Comparison of ENCODE assay signal across 10 mouse cellular contexts in the genomic region with DNA sequence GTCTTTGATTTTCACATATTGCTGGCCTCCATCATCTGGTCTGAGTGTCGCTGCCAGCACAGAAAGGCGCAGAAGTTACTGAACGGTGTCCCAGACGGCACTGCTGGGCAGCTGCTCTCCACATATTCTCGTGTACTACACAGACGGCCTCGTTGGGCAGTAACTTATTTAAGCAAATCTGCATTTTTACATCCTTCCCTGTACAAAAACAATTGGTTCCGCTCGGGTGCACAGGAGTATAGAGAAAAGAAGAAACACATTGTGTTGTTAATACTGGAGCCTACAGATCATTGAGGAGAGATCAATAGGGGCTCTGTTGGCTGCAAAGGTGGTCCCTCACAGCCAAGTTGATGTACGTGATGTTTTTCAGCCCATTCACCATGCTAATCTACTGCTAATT. TPM values are rescaled to one million over a fixed set of nuclear protein-coding genes. Genes with fewer than 3 reads are reported as not detected.
A peak's percentile ranks its signal among the peaks of the same experiment; 100 is the strongest.
DNase-seq lines count a peak whose midpoint lies in the region; ATAC-seq lines count a peak whose summit lies in the region.
"Had no signal": no experiment of that assay in that cellular context is flagged by ENCODE, and none has a peak within 500 bp of the region (broad histone marks: within the 10 kb centered on the region; RNA-seq: fewer than 3 reads in every experiment).

No protein-coding gene starts in this region.

- no peak overlapping the region for H3K27ac ChIP-seq in kidney, embryonic 16.5 days (ENCODE audit: low read length)
- H3K27ac ChIP-seq in kidney, embryonic 15.5 days = no peak overlapping the region
- peak overlapping the region; percentile 12; the same call in 1 of the 2 replicates for H3K27ac ChIP-seq in forebrain, embryonic 11.5 days (ENCODE audit: low read depth, low read length)
- H3K27ac ChIP-seq in neural tube, embryonic 14.5 days (ENCODE audit: low read depth, low read length) = no peak overlapping the region
- H3K27ac ChIP-seq: macrophage had no signal

- 61% methylated on average over 10 of the region's 10 CpGs for WGBS in kidney, embryonic 16.5 days
- 66% methylated on average over 10 of the region's 10 CpGs for WGBS in kidney, embryonic 15.5 days
- 29% methylated on average over 10 of the region's 10 CpGs for WGBS in forebrain, embryonic 11.5 days
- 12% methylated on average over 10 of the region's 10 CpGs for WGBS in neural tube, embryonic 14.5 days

- H3K9me3 ChIP-seq in kidney, embryonic 16.5 days (ENCODE audit: low read length) = no peaks in the 10 kb centered on the region
- H3K9me3 ChIP-seq in kidney, embryonic 15.5 days (replicated peaks) = no peaks in the 10 kb centered on the region
- no peaks in the 10 kb centered on the region for H3K9me3 ChIP-seq in forebrain, embryonic 11.5 days (ENCODE audit: control insufficient read depth, low read length)
- no peaks in the 10 kb centered on the region for H3K9me3 ChIP-seq in neural tube, embryonic 14.5 days (ENCODE audit: control insufficient read depth, low read length)

- peak; percentile 58 for DNase-seq in forebrain, embryonic 11.5 days (ENCODE audit: low spot score)
- DNase-seq in layer of hippocampus, postnatal 14 days (ENCODE audit: low spot score in 2 of 2) = peak; percentile 44 to 59
- DNase-seq in cerebellum, adult 8-10 months = no peak
- no peak for DNase-seq in thymus, postnatal 14 days
- DNase-seq in heart, adult 9 months (ENCODE audit: low spot score in 2 of 2) = no peak
- DNase-seq: liver had no signal

- H3K27me3 ChIP-seq in kidney, embryonic 16.5 days (ENCODE audit: insufficient read depth, low read length) = no peaks in the 10 kb centered on the region
- H3K27me3 ChIP-seq in kidney, embryonic 15.5 days = no peaks in the 10 kb centered on the region
- no peaks in the 10 kb centered on the region for H3K27me3 ChIP-seq in forebrain, embryonic 11.5 days (ENCODE audit: control insufficient read depth, insufficient read depth, low read length)
- no peaks in the 10 kb centered on the region for H3K27me3 ChIP-seq in neural tube, embryonic 14.5 days (ENCODE audit: control insufficient read depth, insufficient read depth, low read length)

- no peak overlapping the region for H3K4me3 ChIP-seq in kidney, embryonic 16.5 days (ENCODE audit: low read length)
- no peak overlapping the region for H3K4me3 ChIP-seq in kidney, embryonic 15.5 days (replicated peaks)
- no peak overlapping the region for H3K4me3 ChIP-seq in forebrain, embryonic 11.5 days (ENCODE audit: low read depth, low read length)
- H3K4me3 ChIP-seq in neural tube, embryonic 14.5 days (ENCODE audit: low read depth, low read length) = no peak overlapping the region

- no peaks in the 10 kb centered on the region for H3K36me3 ChIP-seq in kidney, embryonic 16.5 days (ENCODE audit: insufficient read depth, low read length)
- H3K36me3 ChIP-seq in kidney, embryonic 15.5 days = no peaks in the 10 kb centered on the region
- no peaks in the 10 kb centered on the region for H3K36me3 ChIP-seq in forebrain, embryonic 11.5 days (ENCODE audit: control insufficient read depth, insufficient read depth, low read length)
- no peaks in the 10 kb centered on the region for H3K36me3 ChIP-seq in neural tube, embryonic 14.5 days (ENCODE audit: control insufficient read depth, insufficient read depth, low read length)

- 0 out of 2 replicates have a peak, but pooled peaks have one; percentile 27 for ATAC-seq in kidney, embryonic 16.5 days (ENCODE audit: low FRiP score, low TSS enrichment)
- no peak for ATAC-seq in kidney, embryonic 15.5 days (replicated peaks; ENCODE audit: low FRiP score)
- ATAC-seq in forebrain, embryonic 11.5 days (replicated peaks; ENCODE audit: low FRiP score) = peak; percentile 78
- peak; percentile 69; the same call in 1 of the 2 replicates for ATAC-seq in neural tube, embryonic 14.5 days (ENCODE audit: low read depth)

- H3K4me1 ChIP-seq in kidney, embryonic 16.5 days (ENCODE audit: insufficient read depth, low read length) = no peaks in the 10 kb centered on the region
- peaks cover 7% of the 10 kb centered on the region; the same call in 1 of the 2 replicates for H3K4me1 ChIP-seq in kidney, embryonic 15.5 days
- peaks cover 12% of the 10 kb centered on the region; the same call in 1 of the 2 replicates for H3K4me1 ChIP-seq in forebrain, embryonic 11.5 days (replicated peaks; ENCODE audit: control insufficient read depth, insufficient read depth, low read length)
- 0 out of 2 replicates have a peak, but pooled peaks cover 2% of the 10 kb centered on the region for H3K4me1 ChIP-seq in neural tube, embryonic 14.5 days (ENCODE audit: control insufficient read depth, insufficient read depth, low read length)

- no peak overlapping the region for H3K4me2 ChIP-seq in kidney, embryonic 16.5 days (replicated peaks; ENCODE audit: low read depth, low read length)
- H3K4me2 ChIP-seq in kidney, embryonic 15.5 days = no peak overlapping the region
- no peak overlapping the region for H3K4me2 ChIP-seq in forebrain, embryonic 11.5 days (ENCODE audit: low read depth, low read length, severe bottlenecking)
- H3K4me2 ChIP-seq in neural tube, embryonic 14.5 days (ENCODE audit: low read depth, low read length) = no peak overlapping the region

- no peak overlapping the region for H3K9ac ChIP-seq in kidney, embryonic 16.5 days (replicated peaks; ENCODE audit: low read length)
- no peak overlapping the region for H3K9ac ChIP-seq in kidney, embryonic 15.5 days
- no peak overlapping the region; the same call in 1 of the 2 replicates for H3K9ac ChIP-seq in forebrain, embryonic 11.5 days (ENCODE audit: low read length)
- no peak overlapping the region for H3K9ac ChIP-seq in neural tube, embryonic 14.5 days (replicated peaks; ENCODE audit: low read depth, low read length)

RNA-seq across cellular contexts. Expression of gene Rasgef1b, which starts 58.4 kb away (rescaled TPM):
- 7.8 and 9.4 TPM in 2 replicates for polyA plus RNA-seq in kidney, embryonic 16.5 days (2015; fragmentation: Nextera tagmentation; extraction: Ambion mirVana)
- polyA plus RNA-seq in kidney, embryonic 15.5 days (2015; fragmentation: Nextera tagmentation; extraction: Ambion mirVana) = 7.0 and 7.3 TPM in 2 replicates
- polyA plus RNA-seq in forebrain, embryonic 11.5 days (2014; fragmentation: Nextera tagmentation; extraction: Ambion mirVana) = 21.5 and 25.5 TPM in 2 replicates
- 10 to 100 TPM; 26.7 to 32.2 TPM for total RNA-seq in layer of hippocampus, postnatal 14 days (2021)
- 83.7 and 86.2 TPM in 2 replicates for polyA plus RNA-seq in neural tube, embryonic 14.5 days (2014; fragmentation: Nextera tagmentation; extraction: Ambion mirVana)

Comparison
In these comparisons a context has a peak if more than half of its experiments do, and no peak if none do; other contexts are left out.
1. DNase-seq: peak in forebrain, embryonic 11.5 days (single experiment) and layer of hippocampus, postnatal 14 days (2 of 2); none in cerebellum, adult 8-10 months (single experiment), thymus, postnatal 14 days (single experiment) and heart, adult 9 months (0 of 2).